Mouse (Mus musculus) MEL-GATA-1-ER (cell line): ENCODE measurements around the gene Poc5.

Source experiments
- DNase-seq: peaks from one replicate; pipeline ENCODE4 v3.0.0-alpha.2; 2012; ENCODE audit warnings: low read depth; ENCODE audit errors: extremely low read depth

Gene Poc5

GRCm38 (mm10) chr13:96431595-96432156 lies 43.6 kb downstream of the Poc5 start:
- DNase-seq, result peak; percentile 57

- no peak for DNase-seq
Measured at GRCm38 (mm10) chr13:96432376-96432811, 44.3 kb downstream of the Poc5 start.

GRCm38 (mm10) chr13:96433041-96433440 lies 44.9 kb downstream of the Poc5 start:
- no peak for DNase-seq

- no peak for DNase-seq
Measured at GRCm38 (mm10) chr13:96433648-96434190, 45.6 kb downstream of the Poc5 start.

GRCm38 (mm10) chr13:96434899-96435331 lies 46.8 kb downstream of the Poc5 start:
- DNase-seq, result no peak

GRCm38 (mm10) chr13:96435793-96436192 lies 47.7 kb downstream of the Poc5 start:
- no peak for DNase-seq

GRCm38 (mm10) chr13:96436921-96437320 lies 48.8 kb downstream of the Poc5 start:
- peak; percentile 30 for DNase-seq

GRCm38 (mm10) chr13:96440436-96440835 lies 52.3 kb downstream of the Poc5 start:
- DNase-seq, result no peak

- no peak for DNase-seq
Measured at GRCm38 (mm10) chr13:96450205-96450856, 62.2 kb downstream of the Poc5 start.

GRCm38 (mm10) chr13:96450869-96451268 lies 62.8 kb downstream of the Poc5 start:
- no peak for DNase-seq

GRCm38 (mm10) chr13:96451386-96452140 lies 63.5 kb downstream of the Poc5 start:
- DNase-seq, result no peak

- DNase-seq, result no peak
Measured at GRCm38 (mm10) chr13:96452621-96453020, 64.5 kb downstream of the Poc5 start.

- DNase-seq, result no peak
Measured at GRCm38 (mm10) chr13:96454288-96454687, 66.2 kb downstream of the Poc5 start.

GRCm38 (mm10) chr13:96457566-96457965 lies 69.5 kb downstream of the Poc5 start:
- no peak for DNase-seq

- DNase-seq, result no peak
Measured at GRCm38 (mm10) chr13:96458018-96458417, 69.9 kb downstream of the Poc5 start.

GRCm38 (mm10) chr13:96458606-96459005 lies 70.5 kb downstream of the Poc5 start:
- no peak for DNase-seq

- DNase-seq, result no peak
Measured at GRCm38 (mm10) chr13:96462644-96463043, 74.5 kb downstream of the Poc5 start.

- DNase-seq, result no peak
Measured at GRCm38 (mm10) chr13:96465315-96465714, 77.2 kb downstream of the Poc5 start.
